Mouse (Mus musculus) bone marrow macrophage, adult 2 months (primary cell): Measurements from ENCODE around the gene Prkcg. TPM values are rescaled to one million over a fixed set of nuclear protein-coding genes. Genes with fewer than 3 reads are reported as not detected.

Experiments used
- H3K27ac ChIP-seq: 2 replicates; pipeline ENCODE4 v1.5.1; 2012; ENCODE audit warnings: low read depth, low read length; ENCODE audit not compliant: insufficient read depth
- H3K4me1 ChIP-seq: 2 replicates; pipeline ENCODE4 v1.6.1; 2012; ENCODE audit warnings: low read length; ENCODE audit not compliant: control insufficient read depth, insufficient read depth
- H3K4me3 ChIP-seq: 2 replicates; pipeline ENCODE4 v1.5.1; 2012; ENCODE audit warnings: mild to moderate bottlenecking, low read length, moderate library complexity; ENCODE audit not compliant: insufficient read depth
- CTCF ChIP-seq: IDR thresholded peaks from 2 replicates; pipeline ENCODE4 v1.5.1; 2012; ENCODE audit warnings: low read depth, mild to moderate bottlenecking, low read length, moderate library complexity
- POLR2A ChIP-seq: IDR thresholded peaks from 2 replicates; pipeline ENCODE4 v1.6.1; 2012; ENCODE audit warnings: mild to moderate bottlenecking, low read depth, low read length, borderline replicate concordance
- polyA plus RNA-seq: library from polyadenylated mRNA; stranded (reverse); fragments of >200 nt; gene quantifications from 2 replicates; pipeline ENCODE4 v1.2.4, GENCODE M21; 2012; ENCODE audit not compliant: missing spikeins, insufficient read depth, insufficient read length

The Prkcg gene
- polyA plus RNA-seq, 1 experiment: 1.6 TPM

GRCm38 (mm10) chr7:3351536-3351935 is 62.6 kb downstream of the Prkcg start:
- TF ChIP-seq CTCF: no peak
- TF ChIP-seq POLR2A: no peak
- H3K27ac ChIP-seq: no peak overlapping the region
- H3K4me1 ChIP-seq: no peaks in the 10 kb centered on the region
- H3K4me3 ChIP-seq: no peak overlapping the region

- Histone ChIP-seq H3K27ac (no peak overlapping the region), H3K4me3 (no peak overlapping the region), H3K4me1 (no peaks in the 10 kb centered on the region)
- TF ChIP-seq CTCF (no peak), POLR2A (no peak)
Observed at GRCm38 (mm10) chr7:3354850-3355249, 65.9 kb downstream of the Prkcg start.

GRCm38 (mm10) chr7:3360678-3361077 is 71.7 kb downstream of the Prkcg start:
- no peaks in the 10 kb centered on the region for H3K4me1 ChIP-seq
- no peak overlapping the region for H3K27ac ChIP-seq
- TF ChIP-seq CTCF (no peak), POLR2A (no peak)
- no peak overlapping the region for H3K4me3 ChIP-seq

- H3K4me3 ChIP-seq: no peak overlapping the region
- TF ChIP-seq POLR2A (no peak), CTCF (no peak)
Observed at GRCm38 (mm10) chr7:3365547-3366279, 76.7 kb downstream of the Prkcg start.

GRCm38 (mm10) chr7:3366705-3367516 is 77.9 kb downstream of the Prkcg start:
- H3K4me3 ChIP-seq: peak overlapping the region; percentile 40
- 0 out of 2 replicates have a peak, but pooled peaks have one; percentile 19 for TF ChIP-seq CTCF
- TF ChIP-seq POLR2A: no peak
- H3K27ac ChIP-seq: no peak overlapping the region
- H3K4me1 ChIP-seq: peaks cover 13% of the 10 kb centered on the region; the same call in 1 of the 2 replicates

More at GRCm38 (mm10) chr7:3365547-3366279, 76.7 kb downstream of the Prkcg start:
- Histone ChIP-seq H3K4me1 (peaks cover 13% of the 10 kb centered on the region; the same call in 1 of the 2 replicates), H3K27ac (no peak overlapping the region)

GRCm38 (mm10) chr7:3367569-3367968 is 78.6 kb downstream of the Prkcg start:
- H3K4me3 ChIP-seq: peak overlapping the region; percentile 40
- TF ChIP-seq CTCF: no peak
- no peak for TF ChIP-seq POLR2A
- H3K27ac ChIP-seq: no peak overlapping the region
- H3K4me1 ChIP-seq: peaks cover 13% of the 10 kb centered on the region; the same call in 1 of the 2 replicates

GRCm38 (mm10) chr7:3368311-3368710 is 79.3 kb downstream of the Prkcg start:
- Histone ChIP-seq H3K4me1 (peaks cover 13% of the 10 kb centered on the region; the same call in 1 of the 2 replicates), H3K4me3 (no peak overlapping the region), H3K27ac (no peak overlapping the region)
- TF ChIP-seq POLR2A: no peak
- no peak for TF ChIP-seq CTCF

GRCm38 (mm10) chr7:3369189-3369588 is 80.2 kb downstream of the Prkcg start:
- no peak overlapping the region for H3K27ac ChIP-seq
- H3K4me1 ChIP-seq: peaks cover 13% of the 10 kb centered on the region; the same call in 1 of the 2 replicates
- TF ChIP-seq CTCF (no peak), POLR2A (no peak)
- no peak overlapping the region for H3K4me3 ChIP-seq

GRCm38 (mm10) chr7:3370407-3370806 is 81.4 kb downstream of the Prkcg start:
- no peak overlapping the region for H3K4me3 ChIP-seq
- H3K27ac ChIP-seq: no peak overlapping the region
- no peak for TF ChIP-seq POLR2A
- TF ChIP-seq CTCF: no peak
- H3K4me1 ChIP-seq: peaks cover 13% of the 10 kb centered on the region; the same call in 1 of the 2 replicates
